Mouse (Mus musculus): ENCODE data around the gene Zg16.

- no peak for TF ChIP-seq CTCF (IDR thresholded peaks at IDR 0.05; ENCODE audit: extremely low read depth, insufficient read depth, low read length)
- TF ChIP-seq POLR2A (IDR thresholded peaks at IDR 0.05; ENCODE audit: extremely low read depth, insufficient read depth, low read length) = no peak
Observed at GRCm38 (mm10) chr7:127027885-127028284, 59.2 kb downstream of the Zg16 start.
